Mouse (Mus musculus): ENCODE results near the gene Foxp1. TPM values are rescaled to one million over a fixed set of nuclear protein-coding genes. Genes with fewer than 3 reads are reported as not detected.

Gene Foxp1
- total RNA-seq, 1 experiment from 2014 or later, result 110 TPM

DNA sequence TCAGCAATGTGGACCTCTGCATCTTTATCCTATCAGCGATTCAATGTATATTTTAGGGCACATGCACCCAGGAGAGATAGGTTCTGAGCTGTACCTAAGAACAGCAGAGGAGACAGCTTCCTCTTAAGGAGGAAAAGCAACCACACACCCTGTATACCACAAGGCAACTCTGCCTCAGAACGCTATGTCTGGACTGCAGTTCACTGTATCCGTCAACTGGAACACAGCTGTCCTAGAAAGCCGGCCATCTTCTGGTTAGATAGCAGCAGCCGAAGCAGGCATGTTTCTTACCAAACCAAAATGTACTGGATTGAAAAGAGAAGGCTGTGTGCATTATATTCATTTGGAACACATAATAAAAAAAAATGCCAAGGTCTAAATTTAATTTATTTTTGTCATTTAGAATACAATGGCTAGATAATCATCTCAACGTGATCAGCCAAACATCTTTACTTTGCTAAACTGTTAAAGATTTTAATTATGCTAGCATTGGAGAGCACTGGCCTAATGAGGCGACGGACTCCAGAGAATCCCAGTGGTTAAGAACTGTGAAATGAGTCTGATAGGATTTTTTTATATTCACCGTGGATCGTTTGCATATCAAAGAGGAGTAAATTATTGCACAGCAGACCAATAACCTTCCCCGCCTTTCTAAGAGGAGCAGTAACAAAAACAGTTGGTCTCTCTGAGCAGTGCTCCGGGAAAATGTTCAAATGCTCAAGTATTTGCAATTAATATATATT is 518.1 kb downstream of the Foxp1 start:
- peak; percentile 27 to 57; a peak in 2 of 4 replicates for ATAC-seq (replicated peaks in 1 of 2; ENCODE audit: insufficient read depth in 1 of 2, low FRiP score in 2 of 2, low TSS enrichment in 1 of 2, low read depth in 1 of 2, poor library complexity in 2 of 2, severe bottlenecking in 2 of 2)

DNA sequence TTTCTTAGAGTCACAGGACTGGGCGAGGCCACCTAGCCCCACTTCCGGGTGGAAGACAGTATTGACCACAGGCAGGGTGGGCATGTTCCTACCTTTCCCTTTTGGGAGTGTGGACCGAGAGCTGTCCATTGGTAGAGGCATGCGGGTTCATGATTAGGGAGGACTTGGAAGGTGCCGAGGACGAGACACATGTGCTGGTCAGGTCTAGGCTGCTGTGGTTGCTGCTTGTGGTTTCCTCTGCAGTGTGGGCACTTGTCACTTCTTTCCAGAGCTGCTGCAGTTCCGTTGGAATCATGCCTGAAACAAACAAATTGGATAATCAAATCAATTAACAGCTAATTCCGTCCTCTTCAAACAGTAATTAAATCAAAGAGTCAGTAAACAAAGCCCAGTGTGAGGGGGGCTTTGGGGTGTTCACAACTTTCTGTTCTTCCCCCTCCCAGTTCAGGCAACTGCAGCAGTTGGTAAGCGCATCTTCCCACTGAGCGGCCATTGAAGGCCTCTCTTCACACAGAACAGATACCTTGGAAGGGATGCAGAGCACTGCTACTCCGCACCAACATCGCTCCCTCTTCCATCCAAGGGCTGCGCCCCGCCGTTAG is 519.3 kb downstream of the Foxp1 start:
- ATAC-seq (replicated peaks in 1 of 2; ENCODE audit: insufficient read depth in 1 of 2, low FRiP score in 2 of 2, low TSS enrichment in 1 of 2, low read depth in 1 of 2, poor library complexity in 2 of 2, severe bottlenecking in 2 of 2), result peak; percentile 47 to 51; a peak in 2 of 4 replicates

DNA sequence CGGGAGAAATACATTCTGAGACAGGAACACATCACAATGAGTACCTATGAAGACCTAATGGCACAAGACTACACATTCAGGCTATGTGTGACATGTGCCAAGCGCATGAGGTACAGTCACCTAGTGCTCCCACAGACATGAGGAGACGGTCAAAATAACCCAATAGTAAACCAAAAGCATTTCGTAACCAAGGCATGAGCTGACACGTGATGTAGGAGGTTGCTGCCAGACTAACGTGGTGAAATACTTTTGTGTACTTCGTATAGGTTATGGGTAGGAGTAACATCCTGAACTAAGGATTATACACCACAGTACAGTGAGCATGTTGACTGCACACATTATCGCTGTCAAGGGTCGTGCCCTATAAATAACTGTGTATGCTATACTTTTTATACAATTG is 520.9 kb downstream of the Foxp1 start:
- no peak for ATAC-seq (replicated peaks in 1 of 2; ENCODE audit: insufficient read depth in 1 of 2, low FRiP score in 2 of 2, low TSS enrichment in 1 of 2, low read depth in 1 of 2, poor library complexity in 2 of 2, severe bottlenecking in 2 of 2)

DNA sequence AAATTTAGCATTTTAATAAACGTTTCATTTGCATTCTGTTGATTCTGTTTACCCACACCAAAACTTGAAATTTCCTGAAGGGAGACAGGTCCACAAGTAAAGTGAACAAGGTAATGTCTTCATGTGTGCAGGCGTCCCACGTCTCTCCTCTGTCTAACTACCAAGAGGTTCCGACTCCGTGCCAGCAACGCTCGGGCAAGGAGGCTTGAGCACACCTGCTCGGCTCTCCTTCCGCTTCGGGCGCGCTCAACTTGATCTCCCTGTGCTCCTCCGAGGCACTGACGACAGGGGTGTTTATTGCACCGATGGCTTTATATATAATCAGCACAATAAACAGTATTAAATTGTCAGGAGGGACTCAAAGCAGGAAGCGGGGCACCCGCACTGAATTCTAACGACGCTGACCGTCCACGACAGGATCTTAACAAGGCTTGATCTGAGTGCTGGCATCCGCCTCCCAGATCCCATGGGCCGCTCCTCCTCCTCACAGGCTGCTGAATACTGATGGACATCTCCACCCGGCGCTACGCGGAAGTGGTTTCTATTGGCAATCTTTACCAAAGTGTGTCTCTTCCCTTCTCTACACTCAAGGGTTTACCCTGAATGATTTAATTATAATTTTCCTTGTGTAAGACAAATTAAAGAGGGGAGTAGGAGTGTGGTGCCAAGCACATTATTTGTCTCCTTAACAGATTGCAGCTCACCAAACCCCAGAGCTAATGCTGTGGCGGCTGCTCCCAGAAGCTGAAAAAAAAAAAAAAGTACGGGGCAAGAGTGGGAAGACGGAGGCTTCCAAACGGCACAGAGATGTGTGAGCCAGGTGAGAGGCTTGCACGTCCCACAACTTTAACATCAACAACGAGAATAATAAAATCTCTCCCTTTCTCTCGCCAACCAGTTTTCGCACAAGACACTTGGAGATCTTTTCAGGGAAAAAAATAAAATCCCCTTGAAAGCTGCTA is 523.3 kb downstream of the Foxp1 start:
- no peak for ATAC-seq (replicated peaks in 1 of 2; ENCODE audit: insufficient read depth in 1 of 2, low FRiP score in 2 of 2, low TSS enrichment in 1 of 2, low read depth in 1 of 2, poor library complexity in 2 of 2, severe bottlenecking in 2 of 2)

DNA sequence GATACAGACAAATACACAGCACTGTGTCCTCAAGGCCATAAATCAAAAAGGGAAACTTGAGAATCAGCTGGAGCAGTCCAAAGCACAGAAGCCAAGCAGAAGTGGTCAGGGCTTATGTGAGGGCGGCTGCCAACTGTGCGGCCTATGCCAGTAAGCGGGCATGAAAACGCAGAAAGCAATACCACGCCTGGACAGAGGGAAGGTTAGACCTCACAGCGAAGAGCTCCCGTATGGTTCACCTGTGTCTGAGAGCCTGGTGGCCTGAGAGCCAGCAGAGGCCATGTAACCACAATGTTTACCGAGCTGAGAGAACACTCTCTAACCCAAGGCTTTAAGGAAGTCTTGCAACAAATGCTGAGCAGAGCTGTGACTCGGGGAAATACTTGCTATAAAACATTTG is 524.8 kb downstream of the Foxp1 start:
- ATAC-seq (replicated peaks in 1 of 2; ENCODE audit: insufficient read depth in 1 of 2, low FRiP score in 2 of 2, low TSS enrichment in 1 of 2, low read depth in 1 of 2, poor library complexity in 2 of 2, severe bottlenecking in 2 of 2), result peak; percentile 70

DNA sequence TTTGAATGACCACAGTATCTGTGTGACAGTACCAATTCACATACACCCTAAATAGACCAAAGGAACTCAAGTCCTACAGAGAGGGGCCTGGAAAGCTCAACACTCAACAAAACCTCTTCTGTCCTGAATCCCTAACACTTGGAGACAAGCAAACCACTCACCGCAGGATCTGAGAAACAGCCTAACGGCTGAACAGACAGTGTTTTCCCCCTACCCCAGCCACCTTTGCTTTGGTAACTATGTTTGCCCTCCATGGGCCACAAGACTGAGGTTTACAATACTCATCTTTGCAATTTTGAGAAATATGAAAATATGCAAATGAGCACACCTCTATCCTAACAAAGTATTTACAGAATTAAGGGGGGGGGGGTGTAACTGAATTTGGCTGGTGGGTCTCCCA is 525.7 kb downstream of the Foxp1 start:
- ATAC-seq (replicated peaks in 1 of 2; ENCODE audit: insufficient read depth in 1 of 2, low FRiP score in 2 of 2, low TSS enrichment in 1 of 2, low read depth in 1 of 2, poor library complexity in 2 of 2, severe bottlenecking in 2 of 2), result no peak

DNA sequence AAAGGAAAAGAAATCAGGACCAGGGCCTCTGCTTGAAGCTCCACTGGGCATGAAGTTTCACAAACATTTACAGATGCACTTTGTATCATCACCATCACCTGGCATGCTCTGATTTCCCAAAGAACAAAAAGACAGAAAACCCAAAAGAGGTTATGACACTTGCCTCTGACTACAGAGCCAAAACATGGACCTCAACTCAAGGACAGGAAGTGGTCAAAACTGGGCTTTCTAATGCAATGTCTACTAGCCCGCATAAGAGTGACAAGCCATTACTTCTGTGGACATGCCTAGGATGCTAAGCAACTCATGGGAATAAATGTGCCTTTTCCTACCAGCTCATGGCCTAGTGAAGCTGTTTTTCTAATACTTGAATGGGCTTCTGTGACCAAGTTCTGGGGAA is 526.2 kb downstream of the Foxp1 start:
- no peak for ATAC-seq (replicated peaks in 1 of 2; ENCODE audit: insufficient read depth in 1 of 2, low FRiP score in 2 of 2, low TSS enrichment in 1 of 2, low read depth in 1 of 2, poor library complexity in 2 of 2, severe bottlenecking in 2 of 2)

DNA sequence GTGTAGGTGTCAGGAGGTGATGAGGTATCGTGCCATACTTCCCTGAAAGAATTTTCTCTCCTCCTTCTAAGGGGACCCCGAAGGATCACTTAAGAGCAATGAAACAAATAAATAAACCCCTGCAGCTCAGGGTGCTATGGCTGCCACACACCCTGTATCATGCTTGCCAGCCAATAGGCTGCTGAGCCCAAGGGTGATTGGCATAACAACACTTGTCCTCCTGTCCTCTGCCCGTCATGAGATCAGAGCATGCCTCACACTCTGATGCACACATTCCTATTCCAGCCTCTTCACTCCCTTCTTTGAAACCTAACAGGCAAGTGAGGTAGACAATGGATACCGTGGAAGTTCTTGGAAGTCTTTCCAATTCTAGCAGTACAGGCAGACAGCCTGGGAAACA is 526.8 kb downstream of the Foxp1 start:
- ATAC-seq (replicated peaks in 1 of 2; ENCODE audit: insufficient read depth in 1 of 2, low FRiP score in 2 of 2, low TSS enrichment in 1 of 2, low read depth in 1 of 2, poor library complexity in 2 of 2, severe bottlenecking in 2 of 2), result no peak

DNA sequence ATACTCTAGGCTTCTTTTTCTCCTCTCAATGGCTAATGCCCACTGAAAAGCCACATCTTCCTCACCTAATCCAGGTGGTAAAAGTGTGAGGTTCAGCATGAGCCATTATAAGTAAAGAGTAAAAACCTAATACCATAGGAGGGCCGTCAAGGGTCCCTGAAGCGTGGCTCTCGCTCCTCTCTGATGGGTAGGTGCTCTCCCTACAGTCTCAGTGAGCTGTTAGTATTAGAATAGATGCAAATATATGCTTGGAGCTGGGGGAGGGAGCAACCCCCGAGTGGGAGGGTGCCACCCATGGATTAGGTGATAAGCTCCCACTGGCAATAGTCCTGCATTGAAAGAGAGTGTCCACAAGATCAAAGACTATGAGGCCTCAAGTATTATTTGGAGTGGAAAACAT is 527.6 kb downstream of the Foxp1 start:
- ATAC-seq (replicated peaks in 1 of 2; ENCODE audit: insufficient read depth in 1 of 2, low FRiP score in 2 of 2, low TSS enrichment in 1 of 2, low read depth in 1 of 2, poor library complexity in 2 of 2, severe bottlenecking in 2 of 2), result no peak

DNA sequence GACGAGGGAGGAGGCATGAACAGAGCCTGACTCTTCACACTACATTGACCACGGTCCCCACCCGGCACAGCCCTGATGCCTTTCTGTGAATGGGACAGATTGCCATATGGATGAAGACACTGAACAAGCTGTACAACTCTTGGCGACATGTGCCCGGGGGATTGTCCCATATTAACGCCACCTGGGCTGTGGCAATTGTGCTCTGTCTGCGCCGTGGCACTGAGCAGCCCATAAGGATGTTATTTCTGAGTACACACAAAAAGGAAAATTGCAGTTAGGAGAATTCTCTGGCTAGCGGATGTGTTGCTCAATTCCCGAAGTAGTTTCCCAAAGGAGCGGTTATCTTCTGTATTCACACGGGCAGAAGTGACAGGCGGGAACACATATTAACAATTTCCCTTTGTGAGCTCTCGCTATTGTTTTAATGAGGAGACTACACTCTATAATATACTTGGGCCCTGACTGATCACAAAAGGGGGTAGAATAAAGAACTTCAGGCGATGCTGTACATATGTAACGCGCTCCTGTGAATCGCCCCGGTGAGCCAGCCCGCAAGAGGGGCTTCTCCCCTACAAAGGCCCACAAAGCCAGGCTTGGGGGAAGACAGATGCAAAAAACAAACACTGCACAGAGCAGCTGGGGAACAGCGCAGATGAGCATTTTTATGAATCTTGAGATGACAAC is 528.3 kb downstream of the Foxp1 start:
- ATAC-seq (replicated peaks in 1 of 2; ENCODE audit: insufficient read depth in 1 of 2, low FRiP score in 2 of 2, low TSS enrichment in 1 of 2, low read depth in 1 of 2, poor library complexity in 2 of 2, severe bottlenecking in 2 of 2), result no peak

DNA sequence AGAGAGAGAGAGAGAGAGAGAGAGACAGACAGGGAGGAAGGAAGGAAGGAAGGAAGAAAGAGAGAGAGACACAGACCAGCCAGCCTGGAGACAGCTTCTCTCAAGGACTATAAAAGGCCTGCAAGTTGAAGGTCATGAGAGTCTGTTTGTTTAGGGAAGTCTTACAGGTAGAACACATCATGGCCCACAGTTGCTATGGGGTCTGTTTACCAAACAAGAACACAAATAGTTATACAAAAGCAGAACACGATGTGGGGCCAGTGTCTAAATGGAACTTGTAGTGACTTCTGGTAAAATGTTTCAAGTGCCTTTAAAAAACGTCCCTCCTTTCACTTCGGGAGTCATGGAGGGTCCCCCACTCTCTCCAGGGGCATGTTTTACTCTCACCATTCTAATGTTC is 529.3 kb downstream of the Foxp1 start:
- peak; percentile 33 to 34; a peak in 3 of 4 replicates for ATAC-seq (replicated peaks in 1 of 2; ENCODE audit: insufficient read depth in 1 of 2, low FRiP score in 2 of 2, low TSS enrichment in 1 of 2, low read depth in 1 of 2, poor library complexity in 2 of 2, severe bottlenecking in 2 of 2)

DNA sequence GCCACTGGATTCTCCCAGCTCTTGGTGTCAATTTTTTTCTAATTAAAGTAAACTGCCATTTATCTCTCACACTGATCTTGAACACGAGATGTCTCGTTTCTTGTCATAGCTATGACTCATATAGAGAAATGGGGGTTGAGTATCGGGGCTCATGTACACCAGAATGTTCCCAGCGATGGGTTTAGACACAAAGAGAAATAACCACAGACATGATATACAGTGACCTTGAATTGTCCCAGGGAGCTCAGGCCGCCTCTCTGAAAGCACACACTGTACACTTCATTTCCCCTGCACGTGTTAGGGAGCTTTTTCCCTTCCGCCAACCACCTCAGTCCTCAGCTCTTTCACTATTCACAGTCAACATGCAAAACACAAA is 529.8 kb downstream of the Foxp1 start:
- ATAC-seq (replicated peaks in 1 of 2; ENCODE audit: insufficient read depth in 1 of 2, low FRiP score in 2 of 2, low TSS enrichment in 1 of 2, low read depth in 1 of 2, poor library complexity in 2 of 2, severe bottlenecking in 2 of 2), result no peak

DNA sequence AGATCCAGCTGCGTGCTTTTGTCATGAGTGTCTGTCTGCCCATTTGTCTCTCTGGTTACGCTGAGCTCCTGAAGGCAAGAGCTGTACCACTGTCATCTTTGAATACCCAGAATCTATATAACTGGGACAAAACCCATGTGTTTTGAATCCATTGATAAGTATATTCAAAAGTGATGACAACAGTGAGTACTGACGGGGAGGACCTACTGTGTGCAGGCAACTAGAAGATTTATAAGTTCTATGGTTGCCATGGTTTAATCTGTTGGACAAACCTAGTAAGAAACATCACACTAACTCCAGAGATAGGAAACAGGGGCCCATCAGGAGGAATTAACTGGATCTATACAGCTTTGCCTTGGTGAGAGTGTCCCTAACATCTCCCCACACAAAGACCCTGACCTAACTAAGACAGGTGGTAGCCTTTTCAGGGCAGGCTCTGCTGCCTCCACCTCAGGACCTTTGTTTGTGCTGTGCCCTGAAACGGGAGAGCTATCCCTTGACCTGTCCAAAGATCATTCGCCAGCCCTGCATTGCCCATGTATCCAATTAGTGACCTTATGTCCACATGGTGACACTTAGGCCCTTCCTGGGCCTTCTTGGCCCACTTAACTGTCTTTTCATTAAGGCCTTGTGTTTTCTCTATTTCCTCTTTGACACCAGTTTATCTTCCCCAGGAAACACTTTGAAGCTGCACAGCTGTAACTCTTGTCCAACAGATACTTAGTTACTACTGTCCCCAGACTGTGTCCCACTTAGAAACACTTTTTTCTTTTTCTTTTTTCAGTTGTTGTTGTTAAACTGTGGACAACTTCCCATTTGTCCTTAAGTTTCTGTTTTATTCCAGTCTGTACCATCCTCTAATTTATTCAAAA is 530.4 kb downstream of the Foxp1 start:
- no peak for ATAC-seq (replicated peaks in 1 of 2; ENCODE audit: insufficient read depth in 1 of 2, low FRiP score in 2 of 2, low TSS enrichment in 1 of 2, low read depth in 1 of 2, poor library complexity in 2 of 2, severe bottlenecking in 2 of 2)

DNA sequence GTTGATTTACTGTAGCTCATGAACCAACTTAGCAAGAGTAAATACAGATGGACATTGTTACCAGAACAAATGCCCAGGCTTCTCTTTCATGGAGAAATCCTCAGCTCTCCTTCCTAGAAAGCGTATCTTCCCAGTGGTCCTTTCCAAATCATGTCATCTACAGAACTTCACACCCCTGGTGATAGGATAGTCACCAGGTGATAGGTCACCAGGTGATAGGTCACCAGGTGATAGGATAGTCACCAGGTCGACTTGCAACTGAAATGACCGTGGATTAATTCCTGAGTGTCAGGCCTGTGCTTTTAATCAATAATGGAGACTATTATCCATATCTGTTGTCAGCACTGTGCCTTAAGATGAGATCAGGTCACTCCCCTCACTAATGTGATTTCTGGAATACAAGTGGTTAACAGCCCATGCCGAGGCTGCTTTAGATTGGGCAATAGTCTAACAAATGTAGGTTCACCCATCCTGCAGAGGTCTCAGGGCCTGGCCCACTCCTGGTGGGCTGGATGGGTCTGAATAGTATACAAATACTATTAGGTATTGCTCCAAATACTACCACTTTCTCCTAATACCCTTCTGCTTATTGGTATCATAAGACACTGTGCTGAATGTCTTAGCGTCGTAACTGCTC is 534.9 kb downstream of the Foxp1 start:
- no peak for ATAC-seq (replicated peaks in 1 of 2; ENCODE audit: insufficient read depth in 1 of 2, low FRiP score in 2 of 2, low TSS enrichment in 1 of 2, low read depth in 1 of 2, poor library complexity in 2 of 2, severe bottlenecking in 2 of 2)

DNA sequence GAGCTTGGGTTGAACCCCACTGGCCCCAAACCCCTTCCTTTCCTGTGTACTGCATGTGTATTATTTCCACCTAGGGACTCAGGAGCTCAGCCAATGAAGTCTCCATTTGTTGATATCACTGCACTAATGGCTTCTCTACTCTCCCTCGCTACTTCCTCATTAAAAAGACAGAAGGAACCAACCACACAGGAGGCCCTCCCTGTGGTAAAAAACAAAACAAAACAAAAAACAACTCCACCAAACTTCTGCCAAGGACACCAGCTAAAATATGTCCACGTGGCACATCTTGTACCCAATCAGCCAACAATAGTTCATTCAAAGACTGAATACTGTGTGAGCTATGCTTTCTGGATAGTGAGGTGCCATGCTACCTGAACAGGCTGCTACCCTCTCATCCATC is 537.1 kb downstream of the Foxp1 start:
- peak; percentile 61 to 65 for ATAC-seq (replicated peaks in 1 of 2; ENCODE audit: insufficient read depth in 1 of 2, low FRiP score in 2 of 2, low TSS enrichment in 1 of 2, low read depth in 1 of 2, poor library complexity in 2 of 2, severe bottlenecking in 2 of 2)

DNA sequence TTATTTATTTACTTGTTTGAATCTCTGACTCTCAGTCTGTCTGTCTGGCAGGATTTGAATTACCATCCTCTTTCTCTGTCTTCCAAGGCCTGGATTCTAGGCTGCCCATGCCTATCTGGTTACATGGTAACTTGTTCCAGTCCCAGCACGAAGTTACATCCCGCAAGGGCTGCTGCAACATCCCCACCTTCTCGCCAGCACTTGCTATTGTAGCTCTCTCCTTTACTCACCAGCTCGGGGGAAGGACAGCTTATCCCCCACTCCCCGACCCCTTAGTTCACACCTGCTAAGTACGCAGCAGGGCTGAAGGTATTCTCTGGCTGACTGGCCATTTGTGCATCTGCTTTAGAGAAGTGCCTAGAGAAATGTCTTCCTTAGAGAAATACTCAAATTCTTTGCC is 537.9 kb downstream of the Foxp1 start:
- no peak for ATAC-seq (replicated peaks in 1 of 2; ENCODE audit: insufficient read depth in 1 of 2, low FRiP score in 2 of 2, low TSS enrichment in 1 of 2, low read depth in 1 of 2, poor library complexity in 2 of 2, severe bottlenecking in 2 of 2)

Measured in hematopoietic stem cell, adult 5-6 weeks (primary cell).